Mouse (Mus musculus): ENCODE data around the gene Rhd.

- no peak for TF ChIP-seq CTCF (conservative IDR thresholded peaks at IDR 0.05; ENCODE audit: insufficient read depth, insufficient read length, low read depth, low read length)
- no peak for TF ChIP-seq POLR2A (IDR thresholded peaks at IDR 0.05; ENCODE audit: low read depth, low read length)
Observed at GRCm38 (mm10) chr4:134943758-134944538, 79.6 kb downstream of the Rhd start.

All from kidney, adult 2 months (tissue).